Comparison of ENCODE assay signal across 8 mouse cellular contexts in genomic region chr10:84967645-84968044, GRCm38 (mm10). TPM values are rescaled to one million over a fixed set of nuclear protein-coding genes. Genes with fewer than 3 reads are reported as not detected.
DNase-seq lines count a peak whose midpoint lies in the region; ATAC-seq and TF ChIP-seq lines count a peak whose summit lies in the region.

No protein-coding gene starts in this region.

- peaks cover 15% of the 10 kb centered on the region for H3K4me1 ChIP-seq in stomach, embryonic 16.5 days (ENCODE audit: control insufficient read depth, insufficient read depth, low read length)
- H3K4me1 ChIP-seq in thymus, adult 2 months (replicated peaks; ENCODE audit: control insufficient read depth, insufficient read depth, low read length): no peaks in the 10 kb centered on the region

- DNase-seq in kidney, adult 11 months: peak; percentile 13
- no peak for DNase-seq in kidney, adult 18-20 months
- peak; percentile 13 to 37 for DNase-seq in heart, postnatal 14 days
- peak; percentile 61 to 71 for DNase-seq in kidney, postnatal 4 days
- DNase-seq in right cerebral cortex, adult 2 months (ENCODE audit: low spot score in 2 of 2): no peak
- DNase-seq in thymus, adult 2 months: no peak
- no peak for DNase-seq in frontal cortex, postnatal 10 days (ENCODE audit: low spot score in 2 of 2)

- no peak for TF ChIP-seq POLR2A in thymus, adult 2 months (IDR thresholded peaks at IDR 0.05; ENCODE audit: control insufficient read depth, extremely low read depth, insufficient read depth, low read length, poor library complexity)

- no peak overlapping the region for H3K4me2 ChIP-seq in stomach, embryonic 16.5 days (ENCODE audit: low read depth, low read length)

- intact Hi-C loops in heart, postnatal 14 days (cut with DNase I): loop anchor here (5.0 kb wide), 1 partner anchor 50 kb away; the partner anchor contains the start of gene Ric8b

- H3K4me3 ChIP-seq in stomach, embryonic 16.5 days (replicated peaks; ENCODE audit: low read length): no peak overlapping the region
- H3K4me3 ChIP-seq in thymus, adult 2 months (ENCODE audit: control insufficient read depth, insufficient read depth, low read length): no peak overlapping the region

- 15% methylated on average over 6 of the region's 6 CpGs for WGBS in stomach, embryonic 16.5 days
- WGBS in thymus, adult 2 months: 95% methylated on average over 6 of the region's 6 CpGs

- H3K9ac ChIP-seq in stomach, embryonic 16.5 days (ENCODE audit: low read length): no peak overlapping the region

- H3K27ac ChIP-seq in stomach, embryonic 16.5 days (ENCODE audit: low read length): peak overlapping the region; percentile 62
- H3K27ac ChIP-seq in thymus, adult 2 months (ENCODE audit: control insufficient read depth, insufficient read depth, low read length): no peak overlapping the region

- TF ChIP-seq CTCF in thymus, adult 2 months (IDR thresholded peaks at IDR 0.05; ENCODE audit: borderline replicate concordance, control insufficient read depth, extremely low read depth, insufficient read depth, low read length, poor library complexity): no peak

- no peaks in the 10 kb centered on the region for H3K27me3 ChIP-seq in stomach, embryonic 16.5 days (ENCODE audit: control insufficient read depth, insufficient read depth, low read length)
- H3K27me3 ChIP-seq in thymus, adult 2 months (ENCODE audit: control insufficient read depth, insufficient read depth, low read length): no peaks in the 10 kb centered on the region

- H3K9me3 ChIP-seq in stomach, embryonic 16.5 days (replicated peaks; ENCODE audit: control insufficient read depth, low read length): no peaks in the 10 kb centered on the region

- no peaks in the 10 kb centered on the region; the same call in 1 of the 2 replicates for H3K36me3 ChIP-seq in stomach, embryonic 16.5 days (ENCODE audit: control insufficient read depth, insufficient read depth, low read length)
- peaks cover 22% of the 10 kb centered on the region for H3K36me3 ChIP-seq in thymus, adult 2 months (ENCODE audit: control insufficient read depth, insufficient read depth, low read length)

- peak; percentile 85; the same call in 1 of the 2 replicates for ATAC-seq in stomach, embryonic 16.5 days (ENCODE audit: insufficient read depth, low FRiP score)

RNA-seq across cellular contexts. Expression of gene Ric8b, which starts 50.2 kb away (rescaled TPM):
- total RNA-seq in heart, postnatal 14 days (2021): 10 to 100 TPM; 25.4 to 26.4 TPM
- 17.6 and 18.2 TPM in 2 replicates for polyA plus RNA-seq in stomach, embryonic 16.5 days (2015; fragmentation: Nextera tagmentation; extraction: Ambion mirVana)
- 15.0 and 17.6 TPM in 2 replicates for polyA plus RNA-seq in thymus, adult 2 months (2012; rRNA removed)

Comparison
In these comparisons a context has a peak if more than half of its experiments do, and no peak if none do; other contexts are left out.
1. DNase-seq: peak in kidney, adult 11 months (single experiment), heart, postnatal 14 days (2 of 2) and kidney, postnatal 4 days (2 of 2); none in kidney, adult 18-20 months (single experiment), right cerebral cortex, adult 2 months (0 of 2), thymus, adult 2 months (single experiment) and frontal cortex, postnatal 10 days (0 of 2).